Mouse (Mus musculus) kidney, adult 2 months (tissue): Measurements from ENCODE around the gene B3gat1.

Experiments used
- CTCF ChIP-seq: fragments of 200-500 bp; conservative IDR thresholded peaks from 2 replicates; pipeline ENCODE4 v1.5.1; 2011; ENCODE audit warnings: low read depth, mild to moderate bottlenecking, control low read depth, low read length, moderate library complexity, mixed read lengths; ENCODE audit not compliant: insufficient read depth, insufficient read length
- POLR2A ChIP-seq: fragments of 200-500 bp; IDR thresholded peaks from one replicate; pipeline ENCODE4 v1.6.1; 2011; ENCODE audit warnings: low read depth, low read length, control low read depth

GRCm38 (mm10) chr9:26733986-26734385, 458 bp downstream of the B3gat1 start:
- TF ChIP-seq CTCF (no peak), POLR2A (no peak)
